Mouse (Mus musculus): ENCODE measurements around the gene Macf1. TPM values are rescaled to one million over a fixed set of nuclear protein-coding genes. Genes with fewer than 3 reads are reported as not detected.
"Not testable (repeated sequence)": the region's sequence is repeated elsewhere in the genome, so short reads cannot be mapped to it uniquely, and the experiment has no call there.

The Macf1 gene
- total RNA-seq, 2 experiments from 2014 or later = 108 to 123 TPM

- no peak for DNase-seq (ENCODE audit: low spot score in 2 of 2)
These were observed 358.1 kb downstream of the Macf1 start for GRCm38 (mm10) chr4:123326087-123326486.

GRCm38 (mm10) chr4:123323534-123323933, 360.6 kb downstream of the Macf1 start, which contains the start of gene Oxct2a:
Oxct2a (minus strand) TSS chr4:123323634.
- no peak for DNase-seq (ENCODE audit: low spot score in 2 of 2)

GRCm38 (mm10) chr4:123322910-123323309, 361.2 kb downstream of the Macf1 start:
- not testable (repeated sequence) for DNase-seq (ENCODE audit: low spot score in 2 of 2)

GRCm38 (mm10) chr4:123314497-123314896, 369.7 kb downstream of the Macf1 start:
- no peak for DNase-seq (ENCODE audit: low spot score in 2 of 2)

GRCm38 (mm10) chr4:123313010-123313409, 371.1 kb downstream of the Macf1 start:
- DNase-seq (ENCODE audit: low spot score in 2 of 2) = no peak

DNA sequence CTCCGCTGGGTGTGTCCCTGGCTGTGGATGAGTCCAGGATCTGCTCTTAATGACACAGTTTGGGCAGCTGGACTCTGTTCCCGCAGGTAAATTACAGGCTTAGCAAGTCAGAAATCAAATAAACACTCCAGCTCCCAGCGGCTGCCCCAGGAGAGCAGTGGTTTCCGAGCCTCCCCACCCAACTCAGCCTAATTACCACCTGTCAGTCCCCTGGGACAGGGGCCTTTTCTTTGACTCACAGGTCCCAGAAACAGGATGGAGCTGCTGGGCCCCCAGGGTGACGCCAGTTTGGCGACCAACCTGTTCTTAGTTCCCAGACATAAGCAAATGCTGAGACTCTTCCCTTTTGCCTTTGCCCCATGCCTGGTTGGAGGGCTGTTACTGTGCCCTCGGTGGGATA, 372.3 kb downstream of the Macf1 start:
- no peak for DNase-seq (ENCODE audit: low spot score in 2 of 2)

- DNase-seq (ENCODE audit: low spot score in 2 of 2) = no peak
These were observed 375.9 kb downstream of the Macf1 start for GRCm38 (mm10) chr4:123308292-123308691.

- DNase-seq (ENCODE audit: low spot score in 2 of 2) = no peak
These were observed 377.2 kb downstream of the Macf1 start for GRCm38 (mm10) chr4:123306999-123307398.

DNA sequence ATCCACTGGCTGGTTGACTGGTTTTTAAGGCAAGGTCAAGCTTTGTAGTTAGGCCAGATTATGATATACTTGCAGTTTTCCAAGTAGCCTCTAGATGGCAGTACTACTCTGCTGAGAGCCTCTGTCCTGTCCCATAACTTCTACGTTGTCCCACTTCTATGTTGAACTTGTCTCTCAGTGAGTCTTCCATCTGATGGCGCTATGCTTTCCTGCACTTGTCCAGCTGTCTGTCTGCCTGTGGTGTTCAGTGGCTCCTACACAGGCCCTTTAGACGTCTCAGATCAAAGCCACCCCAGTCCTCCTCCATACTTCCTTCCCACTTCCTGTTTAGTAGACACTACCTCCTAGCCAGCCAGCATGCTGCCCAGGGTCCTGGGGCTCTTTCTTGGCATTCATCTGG, 378.4 kb downstream of the Macf1 start:
- no peak for DNase-seq (ENCODE audit: low spot score in 2 of 2)

Small RNA genes lying within 50 kb of the gene (microRNA-seq; reads per million reads assigned to microRNA genes)
- 0 reads per million in 2 experiments for gene Mir6398 (ENCODE audit: borderline number of aligned reads in 2 of 2)

Other genes starting within 250 kb of the Macf1 start
- 100 to 1,000 TPM; 244 to 304 TPM for gene Ndufs5, start 33.8 kb upstream of the Macf1 start, total RNA-seq (2021)
- gene Akirin1, start 66.0 kb upstream of the Macf1 start, total RNA-seq (2021) = 10 to 100 TPM; 76.4 to 78.7 TPM
- 1 to 10 TPM; 1.1 to 1.2 TPM for gene Rhbdl2, start 103.5 kb upstream of the Macf1 start, total RNA-seq (2021)
- gene 4933427I04Rik, start 175.3 kb upstream of the Macf1 start, total RNA-seq (2021) = not detected
- 10 to 100 TPM; 40.4 to 56.8 TPM for gene Mycbp, start 220.5 kb upstream of the Macf1 start, total RNA-seq (2021)
- 10 to 100 TPM; 87.7 to 97.9 TPM for gene Rragc, start 233.1 kb upstream of the Macf1 start, total RNA-seq (2021)
- not detected for gene 4930535I16Rik, start 233.7 kb upstream of the Macf1 start, total RNA-seq (2021)

Data from adrenal gland, adult 18-20 months (tissue).